Mouse (Mus musculus): ENCODE data around the gene Sspo. TPM values are rescaled to one million over a fixed set of nuclear protein-coding genes. Genes with fewer than 3 reads are reported as not detected.

Sspo gene
- total RNA-seq (2021): under 1 TPM; 0.19 to 0.71 TPM
- long read RNA-seq, experiment 1: 0 reads
- long read RNA-seq, experiment 2, partial matches to known transcripts: 1 of 2 reads
- long read RNA-seq, experiment 2, other reads (novel, unspliced or antisense): 1 of 2 reads

DNA sequence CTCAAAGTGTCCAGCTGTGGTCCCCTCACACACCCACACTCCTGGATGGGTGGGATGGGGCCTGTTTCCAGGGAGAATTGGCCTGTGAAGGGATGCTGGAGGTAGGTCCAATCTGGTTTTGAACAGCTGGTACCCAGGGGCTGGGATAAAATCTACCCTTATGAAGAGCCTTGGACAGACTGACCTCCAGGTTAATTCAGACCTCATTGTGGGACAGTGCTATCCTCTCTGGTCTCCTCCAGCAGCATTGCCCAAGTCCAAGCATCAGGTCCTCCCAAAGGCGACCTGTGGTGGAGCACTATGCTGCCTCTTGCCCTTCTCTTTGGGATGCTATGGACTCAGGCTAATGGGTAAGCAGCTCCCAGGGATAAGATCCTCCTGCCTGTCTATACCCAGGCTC lies at the start of gene Sspo:
TSS of gene Sspo (plus strand) at position 301 of the 400 bp plus-strand sequence.
- DNase-seq (ENCODE audit: low spot score): no peak

DNA sequence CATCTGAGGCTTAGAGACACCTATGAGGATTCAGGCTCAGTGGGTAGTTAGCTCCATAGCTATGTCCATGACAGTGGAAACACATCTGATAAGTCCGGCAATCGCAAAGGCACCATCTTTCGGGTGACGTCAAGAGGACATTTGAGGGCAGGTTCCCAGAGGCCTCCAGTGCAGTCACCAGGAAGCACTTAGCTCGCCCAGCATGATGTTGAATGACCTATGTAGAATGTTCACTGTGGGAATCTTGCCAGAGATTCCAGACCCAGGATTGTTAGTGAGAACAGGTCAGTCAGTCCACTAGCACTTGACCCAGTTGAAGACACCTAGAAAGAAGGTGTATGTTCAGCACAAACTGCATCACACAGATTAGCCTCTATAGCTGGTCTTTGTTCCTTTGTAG lies 48.1 kb upstream of the Sspo start:
- DNase-seq (ENCODE audit: low spot score): no peak

DNA sequence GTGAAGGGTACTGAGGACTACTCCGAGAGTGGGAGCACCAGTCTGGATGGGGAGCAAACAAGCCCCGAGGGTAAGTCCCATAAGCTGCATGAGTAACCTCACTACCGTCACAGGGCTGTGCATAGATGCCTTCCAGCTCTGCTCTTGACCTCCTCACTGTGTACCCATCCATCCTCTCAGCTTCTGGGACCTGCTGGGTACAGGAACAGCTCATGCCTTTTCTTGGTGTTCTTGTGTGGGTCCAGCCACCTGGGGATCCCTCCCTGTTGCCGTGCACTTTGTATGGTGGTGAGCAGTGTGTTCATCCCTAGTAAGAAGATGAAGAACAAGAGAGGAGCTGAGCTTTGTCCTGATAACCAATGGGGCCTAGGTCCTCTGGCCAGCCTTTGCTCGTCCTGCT lies 44.0 kb upstream of the Sspo start:
- DNase-seq (ENCODE audit: low spot score): no peak

- no peak for DNase-seq (ENCODE audit: low spot score)
Observed at GRCm38 (mm10) chr6:48409726-48410343, 38.2 kb upstream of the Sspo start.

DNA sequence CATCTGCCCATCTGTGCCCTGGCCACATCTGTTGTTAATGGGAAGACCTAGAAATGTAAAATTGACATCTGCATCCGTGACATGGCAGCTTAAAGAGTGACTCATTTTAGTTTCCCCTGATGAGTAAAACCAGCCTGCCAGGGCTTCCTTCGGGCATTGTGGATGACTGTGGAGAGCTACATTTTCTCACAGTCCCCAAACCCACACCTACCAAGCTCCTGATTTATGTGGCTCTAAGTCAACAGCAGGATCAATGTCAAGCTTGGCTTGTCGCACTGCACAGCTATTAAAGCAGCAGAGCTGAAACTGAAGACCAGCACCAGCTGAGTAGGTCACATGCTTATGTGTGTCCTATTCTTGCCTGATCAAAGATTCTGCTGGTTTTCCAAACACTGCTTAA lies 37.5 kb upstream of the Sspo start:
- peak; percentile 78 for DNase-seq (ENCODE audit: low spot score)

DNA sequence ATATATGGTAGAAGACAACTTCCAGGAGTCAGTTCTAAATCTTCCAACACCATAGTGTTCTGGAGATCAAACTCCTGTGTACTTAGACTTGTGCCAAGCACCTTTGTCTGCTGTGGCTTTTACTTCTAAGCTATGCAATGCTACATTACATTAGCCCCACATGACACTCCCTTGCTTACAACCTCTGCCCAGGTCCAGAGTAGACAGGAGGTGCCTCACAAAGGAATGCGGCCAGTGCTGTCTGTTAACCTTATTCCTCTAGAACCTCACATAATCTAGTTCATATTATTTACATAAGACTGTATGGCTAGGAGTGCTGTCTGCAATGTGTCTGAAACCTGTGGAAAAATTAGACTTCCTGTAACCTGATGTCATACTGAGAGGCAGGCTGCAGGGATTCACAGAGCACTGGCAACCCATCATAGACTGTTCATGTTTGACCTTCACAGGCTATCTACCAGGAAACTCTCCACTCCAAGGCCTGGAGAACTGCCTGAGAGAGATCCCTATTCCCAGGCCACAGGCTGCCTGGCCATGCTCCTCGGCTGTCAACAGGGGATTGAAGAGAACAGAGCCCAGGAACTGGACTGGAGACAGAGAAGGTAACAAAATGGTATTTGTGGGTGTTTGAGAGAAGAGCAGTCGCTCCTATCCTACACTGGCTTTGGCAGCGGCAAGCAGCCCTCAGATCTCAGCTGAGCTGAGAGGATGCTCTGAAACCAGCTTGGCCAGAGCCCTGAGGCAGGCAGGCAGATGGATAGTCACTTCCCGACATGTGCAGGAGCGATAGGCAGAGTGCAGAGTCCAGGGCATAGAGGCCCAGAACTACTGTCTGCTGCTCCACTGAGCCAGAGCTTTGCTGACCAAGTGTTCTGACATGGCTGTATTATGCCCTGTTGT lies 36.6 kb upstream of the Sspo start:
- DNase-seq (ENCODE audit: low spot score): peak; percentile 64

DNA sequence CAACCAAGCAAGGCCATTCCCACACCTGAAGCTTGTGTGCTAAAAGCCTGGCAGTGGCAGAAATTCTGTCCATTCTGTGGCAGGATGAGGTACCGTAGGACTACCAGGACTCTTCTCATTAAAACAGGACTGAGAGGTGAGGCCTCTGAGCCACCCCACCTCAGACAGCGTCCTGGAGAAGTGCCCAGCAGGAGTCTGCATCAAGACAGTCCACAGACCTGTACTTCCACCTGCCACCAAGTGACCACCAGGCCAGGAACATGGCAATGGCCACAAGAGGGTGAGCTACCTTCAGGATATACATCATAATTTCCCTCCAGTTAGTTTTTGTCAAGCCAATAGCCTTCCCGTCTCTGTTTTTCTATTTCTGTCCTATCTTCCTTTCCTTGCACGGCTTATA lies 35.9 kb upstream of the Sspo start:
- no peak for DNase-seq (ENCODE audit: low spot score)

DNA sequence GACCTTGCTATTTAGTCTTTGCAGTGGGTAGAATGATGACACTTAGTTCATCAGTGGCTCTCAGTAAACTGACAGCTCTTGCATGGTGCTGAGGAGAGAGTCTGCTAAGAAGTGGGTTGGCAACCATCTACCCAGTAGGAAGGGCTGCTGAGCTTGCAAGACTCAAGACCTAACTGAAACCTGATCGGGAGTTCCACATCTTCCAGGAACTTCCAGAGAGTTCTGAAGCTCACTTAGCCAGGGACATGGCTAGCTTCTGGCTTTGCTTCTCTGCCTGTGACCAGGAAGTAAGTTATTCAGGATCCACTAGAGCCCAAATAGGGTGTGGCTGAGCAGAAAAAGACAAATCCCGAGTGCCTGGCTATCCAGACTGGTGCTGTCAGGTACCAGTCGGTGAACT lies 35.4 kb upstream of the Sspo start:
- DNase-seq (ENCODE audit: low spot score): no peak

DNA sequence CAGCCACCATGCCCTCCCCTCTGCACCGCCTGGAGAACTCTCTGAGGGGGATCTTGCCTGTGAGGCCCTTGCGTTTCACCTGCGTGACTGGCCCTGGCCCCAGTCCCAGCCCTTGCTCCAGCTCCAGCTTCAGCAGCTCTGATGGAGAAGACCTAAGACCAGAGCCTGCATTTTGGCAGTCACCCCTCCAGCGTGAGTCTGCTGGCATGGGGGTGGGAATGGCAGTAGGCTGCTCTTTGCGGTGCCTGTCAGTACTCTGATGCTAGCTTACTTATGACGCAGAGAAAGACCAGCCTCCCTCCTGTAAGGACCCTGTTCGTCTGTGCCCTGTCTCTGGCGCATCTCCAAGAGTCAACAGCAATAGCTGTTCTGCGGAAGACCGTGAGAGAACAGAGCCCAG lies 34.9 kb upstream of the Sspo start:
- no peak for DNase-seq (ENCODE audit: low spot score)

DNA sequence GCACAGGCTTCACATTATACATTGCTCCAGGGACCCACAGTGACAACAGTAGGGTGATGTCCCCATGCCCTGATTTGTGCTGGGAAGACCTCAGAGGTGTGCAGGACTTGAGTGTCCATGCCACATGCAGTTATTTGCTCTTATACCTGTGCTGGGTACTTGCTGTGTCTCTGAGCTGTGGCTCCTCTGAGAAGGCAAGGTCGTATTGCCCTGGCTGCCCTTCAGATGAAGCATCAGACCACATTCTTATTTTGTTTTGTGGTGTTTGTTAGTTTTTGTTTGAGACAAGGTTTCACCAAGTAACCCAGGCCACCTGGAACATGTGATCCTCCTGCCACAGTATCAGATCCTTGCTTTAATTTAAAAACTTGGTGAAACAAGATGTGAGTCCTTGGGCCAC lies 33.1 kb upstream of the Sspo start:
- no peak for DNase-seq (ENCODE audit: low spot score)

DNA sequence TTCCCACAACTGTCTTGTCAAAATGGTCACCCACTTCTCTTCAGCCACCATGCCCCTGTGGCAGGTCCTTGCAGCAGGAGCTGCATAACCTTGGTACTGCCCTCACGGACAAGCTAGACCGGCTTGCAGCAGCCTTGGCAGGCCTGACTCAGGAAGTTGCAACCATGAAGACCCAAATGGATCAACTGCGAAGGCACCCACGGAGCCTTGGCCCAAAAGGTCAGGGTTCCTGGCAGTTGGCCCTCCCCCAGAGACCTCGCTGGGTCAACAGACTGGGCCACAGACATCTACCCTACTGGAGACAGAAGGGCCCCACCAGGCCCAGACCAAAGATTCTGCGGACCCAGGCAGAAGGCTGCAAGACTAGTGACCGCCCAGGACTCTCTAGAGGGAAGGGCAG lies 32.4 kb upstream of the Sspo start:
- DNase-seq (ENCODE audit: low spot score): no peak

GRCm38 (mm10) chr6:48416486-48416885 lies 31.5 kb upstream of the Sspo start:
- DNase-seq (ENCODE audit: low spot score): no peak

- no peak for DNase-seq (ENCODE audit: low spot score)
Observed at GRCm38 (mm10) chr6:48420647-48421046, 27.4 kb upstream of the Sspo start.

- no peak for DNase-seq (ENCODE audit: low spot score)
Observed at GRCm38 (mm10) chr6:48423336-48423735, 24.7 kb upstream of the Sspo start.

GRCm38 (mm10) chr6:48424074-48424473 lies 24.0 kb upstream of the Sspo start:
- DNase-seq (ENCODE audit: low spot score): no peak

DNA sequence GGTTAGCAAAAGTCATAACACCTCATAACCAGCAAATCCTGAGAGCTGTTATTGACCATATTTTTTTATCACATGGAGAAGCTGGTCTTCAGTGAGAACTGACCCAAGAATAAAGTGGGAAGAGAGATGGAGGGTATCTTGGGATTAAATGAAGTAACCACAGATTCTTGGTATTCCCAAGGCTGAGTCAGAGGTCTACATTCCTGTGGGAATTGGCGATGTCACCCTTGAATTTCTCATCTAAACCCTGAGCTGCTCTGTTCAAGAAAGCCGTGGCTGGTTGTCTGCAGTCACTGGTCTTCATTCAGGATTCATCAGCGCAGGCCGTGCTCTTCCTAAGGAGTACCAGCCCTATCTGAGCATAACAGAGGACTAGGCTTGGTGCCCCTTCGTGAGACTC lies 21.1 kb upstream of the Sspo start:
- no peak for DNase-seq (ENCODE audit: low spot score)

DNA sequence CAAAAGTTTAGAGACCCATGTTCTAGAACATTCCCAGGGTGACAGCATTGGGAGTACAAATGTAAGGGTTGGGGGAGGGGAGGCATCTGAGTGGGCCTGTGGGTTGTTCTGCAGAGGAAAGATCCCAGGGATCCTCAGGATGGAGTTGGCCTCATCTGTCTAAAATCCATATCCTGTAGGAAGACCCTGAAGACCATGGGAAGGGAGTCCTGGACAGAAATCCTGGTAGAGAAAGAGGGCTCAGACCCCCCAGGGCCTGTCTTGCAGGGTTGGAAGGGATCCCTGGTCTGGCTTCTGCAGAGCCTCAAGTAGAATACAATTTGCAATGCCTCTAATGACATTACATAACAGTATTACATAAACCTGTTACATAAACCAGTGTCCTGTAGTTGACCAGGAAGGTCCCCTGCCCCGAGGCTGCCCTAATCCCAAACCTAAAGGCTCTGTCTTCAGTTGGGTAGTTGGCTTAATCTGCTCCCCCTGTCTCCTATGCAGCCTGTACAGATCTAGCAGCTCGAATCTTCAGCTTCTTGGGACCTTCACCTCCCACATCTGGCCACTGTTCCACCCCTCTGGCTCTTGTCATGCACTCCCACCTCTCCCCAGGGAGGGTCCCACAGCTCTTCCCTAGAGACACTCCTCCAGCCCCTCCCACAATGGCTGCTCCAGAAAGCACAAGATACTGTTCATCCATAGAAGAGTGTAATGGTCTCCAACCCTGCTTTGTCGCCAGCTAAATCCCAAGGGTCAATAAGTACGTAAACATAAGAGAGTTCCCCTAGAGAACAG lies 19.1 kb upstream of the Sspo start:
- no peak for DNase-seq (ENCODE audit: low spot score)

DNA sequence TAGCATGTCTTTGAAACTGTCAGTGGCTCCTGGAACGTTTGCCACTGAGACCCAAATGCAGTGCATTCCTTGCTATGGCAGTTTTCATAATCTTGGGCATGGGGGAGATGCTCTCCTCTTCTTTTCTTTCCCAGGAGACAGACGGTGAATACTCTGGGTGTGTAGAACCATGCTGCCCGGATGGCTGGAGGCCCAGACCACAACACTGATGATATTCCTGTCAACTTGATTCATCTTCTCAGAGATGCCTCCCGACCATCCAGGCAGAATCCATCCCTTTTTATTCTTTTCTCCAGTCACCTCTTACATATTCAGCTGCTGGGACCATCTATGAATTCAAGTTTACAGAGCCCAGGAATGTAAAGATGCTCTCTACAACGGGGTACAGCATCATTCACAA lies 17.3 kb upstream of the Sspo start:
- DNase-seq (ENCODE audit: low spot score): no peak

DNA sequence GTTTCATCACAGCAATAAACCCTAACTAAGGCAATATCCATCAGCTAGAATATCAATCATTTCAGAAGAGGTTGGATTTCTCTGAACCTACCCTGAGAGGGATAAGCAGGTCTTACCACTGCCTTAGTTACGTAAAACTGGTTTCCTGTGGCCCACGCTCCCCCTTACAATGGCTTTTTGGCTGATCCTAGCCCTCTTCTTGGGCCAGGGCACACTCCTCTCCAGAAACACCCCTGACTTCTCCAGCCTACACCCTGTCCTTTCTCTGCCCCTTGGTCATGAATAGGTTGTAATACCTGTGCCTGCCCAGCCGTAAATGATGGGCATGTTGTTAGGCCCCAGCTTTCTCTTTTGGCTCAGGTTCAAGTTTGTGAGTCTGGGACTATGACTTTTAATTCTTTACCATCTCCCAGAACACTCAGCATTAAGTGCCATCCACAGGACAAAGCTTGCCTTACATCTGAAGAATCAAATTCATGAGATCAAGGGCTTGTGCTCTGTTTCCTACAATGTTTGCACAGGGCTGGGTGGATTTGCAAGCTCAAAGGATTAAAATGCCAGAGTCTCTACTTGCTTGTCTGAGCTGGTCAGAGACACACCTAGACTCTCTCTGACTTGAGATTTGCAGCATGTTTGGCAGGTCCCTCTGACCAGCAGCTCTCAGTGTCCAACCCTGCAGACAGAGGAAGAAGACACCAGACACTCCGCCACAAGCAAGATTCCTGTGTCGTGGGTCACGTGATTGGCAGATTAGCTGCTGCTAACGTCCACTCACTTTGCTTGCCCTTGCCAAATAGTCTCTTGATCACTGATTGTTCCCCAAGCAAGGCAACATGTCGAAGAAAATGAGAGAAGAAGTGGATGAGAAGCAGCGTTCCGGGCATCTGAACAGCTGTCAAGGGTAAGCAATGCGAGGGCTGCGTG lies 14.9 kb upstream of the Sspo start:
- no peak for DNase-seq (ENCODE audit: low spot score)

DNA sequence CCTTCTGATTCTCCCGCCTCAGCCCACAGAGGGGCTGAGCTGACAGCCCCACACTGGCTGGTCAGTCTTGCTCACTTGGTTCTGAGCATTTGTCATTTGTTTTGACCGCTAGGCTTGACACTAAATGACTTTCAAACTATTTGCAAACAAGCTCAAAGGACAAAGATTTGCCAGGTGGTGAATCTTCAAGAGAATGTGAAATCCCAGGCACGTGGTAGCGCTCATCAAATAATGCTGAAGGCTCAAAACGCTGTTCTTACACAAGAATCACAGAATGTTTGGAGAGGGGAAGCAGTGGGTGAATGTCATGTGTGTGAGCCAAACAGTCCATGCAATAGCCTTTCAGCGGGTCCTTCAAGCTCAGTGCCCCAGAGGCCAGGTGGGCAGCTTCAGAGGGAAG lies 13.4 kb upstream of the Sspo start:
- DNase-seq (ENCODE audit: low spot score): no peak

DNA sequence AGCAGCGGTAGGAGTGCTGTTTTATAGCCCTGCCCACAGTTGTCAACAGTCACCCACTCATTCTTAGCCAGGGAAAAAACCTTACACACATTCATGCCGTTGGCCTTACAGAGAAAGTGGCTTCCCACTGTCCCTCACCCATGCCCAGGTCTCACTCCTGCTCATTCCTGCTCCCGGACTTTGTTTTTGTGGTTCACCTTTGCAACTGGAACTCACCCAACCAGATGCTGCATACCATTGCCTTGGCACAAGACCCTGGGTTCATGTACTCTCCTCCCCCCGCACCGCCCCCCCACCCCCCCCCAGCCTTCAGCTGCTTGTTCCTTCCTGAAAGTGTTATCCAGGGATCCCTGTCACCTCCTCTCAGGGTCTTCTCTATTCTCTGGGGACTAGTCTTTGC lies 12.9 kb upstream of the Sspo start:
- DNase-seq (ENCODE audit: low spot score): no peak
